Mouse (Mus musculus): ENCODE data around the gene Gsta1.

DNA sequence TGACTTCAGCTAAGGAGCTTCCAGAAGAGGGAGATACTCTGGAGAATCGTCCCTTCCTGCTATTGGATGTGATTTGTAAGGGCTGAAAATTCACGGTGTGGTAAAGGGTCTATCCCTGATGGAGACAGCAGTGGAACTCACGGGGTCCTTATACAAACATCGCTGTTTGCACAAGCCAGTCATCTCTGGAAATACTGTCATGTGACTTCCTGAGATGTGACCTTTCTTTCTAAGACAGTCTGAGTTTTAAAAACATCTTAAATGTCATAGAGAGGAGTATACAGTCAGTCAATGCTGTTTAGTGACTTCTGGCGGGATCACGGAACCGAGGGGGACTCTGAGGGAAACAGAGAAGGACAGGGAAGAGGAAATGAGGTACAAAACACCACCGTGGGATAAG is 7.8 kb upstream of the Gsta1 start:
- TF ChIP-seq CTCF (IDR thresholded peaks at IDR 0.05; ENCODE audit: extremely low read depth, insufficient read depth, insufficient read length, insufficient replicate concordance): no peak
- TF ChIP-seq POLR2A (IDR thresholded peaks at IDR 0.05; ENCODE audit: low read depth, low read length): no peak

Measured in spleen, adult 2 months (tissue).